Mouse (Mus musculus) 3134 (cell line): Measurements from ENCODE around the gene Itpr1.

Experiments used
- DNase-seq: peaks from one replicate; pipeline ENCODE4 v3.0.0-alpha.2; 2011; ENCODE audit warnings: low spot score; ENCODE audit not compliant: insufficient read length; ENCODE audit errors: extremely low read depth

Itpr1 gene

DNA sequence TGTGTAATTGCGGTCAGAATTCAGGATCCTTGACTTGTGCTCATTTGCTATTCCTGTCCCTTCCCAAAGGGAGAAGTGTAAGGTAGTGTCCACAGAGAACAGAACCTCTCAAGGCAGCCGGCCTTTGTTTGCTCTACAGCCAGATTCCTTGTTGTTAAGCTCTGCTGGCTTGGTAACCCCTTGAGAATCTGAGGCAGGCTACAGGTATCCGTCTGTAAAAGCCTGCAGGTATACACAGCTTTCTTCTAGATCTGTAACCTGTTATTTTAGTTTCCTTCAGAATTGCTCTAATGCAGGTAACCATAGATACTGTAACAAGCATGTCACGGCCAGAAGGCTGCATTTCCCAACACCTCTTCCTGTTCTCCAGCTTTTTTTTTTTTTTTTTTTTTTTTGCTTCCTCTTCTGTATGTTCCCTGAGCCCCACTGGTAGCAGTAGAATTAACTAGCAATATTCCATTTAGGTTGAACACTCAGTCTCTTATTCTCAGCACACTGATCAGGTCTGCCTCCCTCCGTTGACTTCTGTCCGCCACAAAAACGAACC, 158.5 kb downstream of the Itpr1 start:
- no peak for DNase-seq

DNA sequence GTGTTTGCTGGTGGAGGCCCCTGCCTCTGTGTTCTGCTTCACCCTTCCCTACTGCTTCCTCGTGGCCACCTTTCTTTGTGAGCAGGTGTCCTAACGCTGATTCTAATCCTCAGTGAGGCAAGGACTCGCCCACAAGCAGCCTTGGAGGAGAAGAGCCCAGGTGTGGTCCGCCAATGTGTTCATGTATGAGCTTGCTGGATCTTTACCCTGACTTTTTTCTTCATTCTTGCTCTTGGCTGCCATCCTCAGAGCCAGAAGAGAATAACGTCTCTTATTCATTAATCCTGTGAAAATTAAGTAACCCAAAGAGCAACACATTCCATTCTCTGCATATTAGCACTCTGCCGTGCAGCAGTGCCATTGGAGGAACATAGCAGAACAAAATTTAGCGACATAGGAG, 161.1 kb downstream of the Itpr1 start:
- no peak for DNase-seq

DNA sequence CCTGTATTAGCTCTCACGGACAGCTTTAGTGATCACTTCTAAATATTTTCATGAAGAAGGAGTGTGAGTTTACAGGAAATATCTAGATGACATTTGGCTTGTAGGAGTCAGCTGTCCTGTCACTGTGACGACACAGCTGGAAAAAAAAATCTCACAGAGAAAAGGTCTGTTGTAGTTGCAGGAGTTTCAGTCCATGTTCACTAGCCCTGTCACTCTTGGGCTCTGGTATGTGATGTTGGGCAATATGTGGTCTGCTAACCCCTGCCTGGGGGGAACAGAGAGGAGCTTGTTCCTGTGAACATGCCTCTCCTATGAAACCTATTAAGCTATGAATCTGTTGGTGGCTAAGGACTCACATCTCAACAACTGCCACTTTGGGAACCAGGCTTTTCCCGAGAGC, 166.1 kb downstream of the Itpr1 start:
- DNase-seq = no peak

DNA sequence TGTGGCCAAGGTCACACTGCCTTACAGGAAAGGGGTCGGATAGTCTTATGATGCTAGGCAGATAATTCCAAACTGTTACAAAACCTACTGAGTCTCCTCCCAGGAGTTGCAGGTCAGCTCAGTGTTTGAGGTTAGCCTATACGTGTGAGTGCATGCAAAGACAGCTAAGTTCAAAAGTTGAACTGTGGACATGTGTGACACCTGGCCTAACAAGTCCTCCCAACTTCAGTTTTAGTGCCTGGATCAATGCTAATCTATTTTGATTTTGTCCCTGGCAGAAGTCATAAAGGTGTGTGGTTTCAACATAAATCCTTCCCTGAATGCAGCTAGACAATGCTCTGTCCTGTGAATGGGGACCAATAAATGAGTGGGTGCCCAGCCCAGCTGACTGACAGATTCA, 167.3 kb downstream of the Itpr1 start:
- DNase-seq = no peak

DNA sequence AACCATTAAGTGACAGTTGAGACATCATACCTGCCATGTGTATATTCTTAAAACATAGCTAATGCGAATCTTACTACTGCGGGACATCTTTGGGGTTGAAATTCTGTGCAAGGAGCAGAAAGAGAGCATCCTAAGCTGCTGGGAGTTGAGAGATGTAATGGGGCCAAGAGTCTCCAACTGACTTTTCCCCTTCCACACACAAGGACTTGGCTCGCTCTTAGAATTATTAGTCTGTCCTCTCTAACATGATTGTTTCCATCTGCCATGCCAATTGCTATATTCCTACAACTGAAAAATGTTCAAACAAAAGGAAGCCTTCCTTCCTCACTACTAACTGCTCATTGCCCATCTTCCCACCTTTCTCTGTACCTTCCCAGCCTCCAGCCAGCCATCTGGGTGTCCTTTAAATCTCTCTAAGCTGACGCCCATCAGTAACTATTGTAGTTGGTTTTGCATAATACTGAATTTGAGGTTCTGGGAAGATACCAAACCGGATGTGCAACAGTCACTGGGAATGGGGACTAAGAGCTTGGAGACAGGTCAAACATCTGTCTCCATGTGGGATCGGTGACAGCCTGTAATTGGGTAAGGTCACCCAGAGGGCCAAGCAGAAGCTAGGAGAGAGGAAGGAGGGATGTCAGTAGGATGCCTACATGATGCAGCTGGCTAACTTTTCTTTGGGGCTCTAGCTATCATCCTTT, 177.9 kb downstream of the Itpr1 start:
- DNase-seq = no peak

DNA sequence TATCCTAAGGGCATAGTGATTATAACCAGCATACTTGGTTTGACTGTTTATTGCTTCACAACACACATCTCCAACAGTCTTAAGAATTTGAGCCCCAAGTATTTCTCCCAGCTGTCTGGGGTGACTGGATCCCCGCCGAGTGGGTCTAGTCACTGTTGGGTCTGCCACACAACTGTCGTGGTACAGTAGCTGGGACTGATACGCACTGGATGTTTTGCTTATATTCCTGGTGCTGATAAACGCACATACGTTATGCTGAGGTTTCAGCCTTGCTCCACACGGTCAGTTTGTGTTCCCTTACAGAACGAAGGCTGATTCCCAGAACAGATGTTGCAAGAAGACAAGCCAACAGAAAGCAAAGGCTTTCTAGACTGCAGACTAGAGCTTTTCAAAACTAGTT, 180.2 kb downstream of the Itpr1 start:
- no peak for DNase-seq

DNA sequence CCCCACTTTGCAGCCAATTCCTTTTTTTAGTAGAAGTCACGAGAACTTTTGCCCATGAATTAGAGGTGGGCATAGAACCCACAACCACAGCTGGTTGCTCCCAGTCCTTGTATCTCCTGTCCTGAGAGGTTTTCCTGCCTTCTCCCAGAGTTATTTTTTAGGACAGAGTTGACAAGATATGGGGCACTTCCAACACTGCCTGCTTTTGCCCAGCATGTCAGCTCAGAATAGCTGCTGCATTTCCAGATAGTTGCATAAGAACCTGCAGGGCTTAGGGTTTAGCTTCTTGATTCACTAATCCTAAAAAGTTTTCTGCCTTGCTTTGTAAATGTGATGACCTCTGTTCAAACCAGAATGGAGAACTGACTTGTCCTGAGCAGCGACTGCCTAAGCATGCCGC, 185.1 kb downstream of the Itpr1 start:
- no peak for DNase-seq

DNA sequence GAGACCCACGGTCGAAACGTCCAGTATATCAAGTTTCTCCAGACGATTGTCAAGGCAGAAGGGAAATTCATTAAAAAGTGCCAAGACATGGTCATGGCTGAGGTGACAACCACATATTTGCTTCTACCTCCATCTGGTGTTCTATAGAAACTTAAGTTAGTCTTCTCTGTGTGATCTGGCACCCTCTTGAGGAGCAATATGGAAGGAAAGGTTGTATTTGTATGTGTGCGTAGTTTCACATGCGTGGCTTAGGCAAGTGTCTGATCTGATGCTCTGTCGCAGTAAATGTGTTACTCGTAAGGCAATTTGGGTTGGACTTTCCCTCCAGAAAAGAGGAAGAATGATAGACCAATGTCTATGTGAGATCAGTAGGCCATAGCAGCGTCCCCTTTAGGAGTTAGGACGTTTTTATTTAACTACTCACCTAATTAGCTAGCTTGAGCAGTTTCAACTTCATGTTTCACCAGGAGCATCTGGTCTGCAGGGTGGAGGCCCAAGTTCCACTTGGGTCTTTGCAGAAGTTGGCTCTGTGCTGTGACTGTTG, 188.6 kb downstream of the Itpr1 start:
- no peak for DNase-seq

DNA sequence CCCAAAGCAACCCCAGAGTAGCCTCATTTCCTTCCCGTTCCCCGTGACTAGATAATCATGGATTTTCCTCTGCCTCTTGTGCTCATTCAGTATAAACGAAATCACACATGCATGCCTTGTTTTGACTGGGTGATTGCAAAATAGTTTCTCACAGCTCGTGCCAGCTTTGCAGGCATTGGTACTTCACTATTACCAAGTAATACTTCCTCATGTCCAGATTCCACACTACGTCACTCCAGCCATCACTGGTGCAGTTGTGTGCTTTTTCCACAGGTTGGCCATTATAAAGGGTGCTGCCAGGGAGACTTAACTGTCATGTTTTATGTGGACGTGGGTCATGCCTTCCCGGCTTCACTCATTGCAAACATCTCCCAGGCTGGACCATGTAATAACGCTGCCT, 191.8 kb downstream of the Itpr1 start:
- DNase-seq = no peak

DNA sequence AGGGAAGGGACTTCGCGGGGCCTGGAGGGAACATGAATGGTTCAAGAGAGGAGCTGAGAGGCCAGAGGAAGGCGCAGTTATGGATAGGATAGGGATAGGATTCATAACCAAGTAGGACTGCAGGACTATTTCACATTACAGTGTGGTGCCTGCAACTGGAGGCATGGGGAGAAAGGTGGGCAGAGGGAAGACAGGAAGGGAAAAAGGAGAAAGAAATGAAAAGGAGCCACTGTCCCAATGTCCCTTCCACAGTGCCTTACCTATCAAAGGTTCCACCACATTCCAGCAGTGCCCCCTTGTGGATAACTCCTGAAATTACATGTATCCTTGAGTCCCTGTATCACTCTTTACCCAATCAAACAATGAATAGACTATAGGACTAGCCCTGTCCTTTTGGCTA, 195.2 kb downstream of the Itpr1 start:
- DNase-seq = peak; percentile 29

DNA sequence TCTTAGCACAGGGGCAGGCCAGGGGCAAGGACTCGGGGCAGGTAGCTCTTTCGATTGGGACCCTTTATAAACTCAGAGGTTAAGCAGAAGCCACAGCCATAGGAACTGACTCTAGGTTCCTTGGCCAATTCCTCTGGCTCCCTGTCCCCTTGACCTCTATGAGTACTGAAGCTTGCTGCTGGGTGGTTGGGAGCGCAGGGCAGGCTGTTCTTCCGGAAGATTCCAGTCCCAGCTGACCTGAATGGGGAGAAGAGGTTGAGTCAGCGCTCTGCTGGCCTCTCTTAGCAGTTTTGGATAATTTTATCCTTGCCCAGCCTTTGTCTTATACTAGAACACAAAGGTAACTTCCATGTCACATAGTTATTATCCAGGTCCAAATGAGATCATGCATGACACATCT, 195.8 kb downstream of the Itpr1 start:
- no peak for DNase-seq

DNA sequence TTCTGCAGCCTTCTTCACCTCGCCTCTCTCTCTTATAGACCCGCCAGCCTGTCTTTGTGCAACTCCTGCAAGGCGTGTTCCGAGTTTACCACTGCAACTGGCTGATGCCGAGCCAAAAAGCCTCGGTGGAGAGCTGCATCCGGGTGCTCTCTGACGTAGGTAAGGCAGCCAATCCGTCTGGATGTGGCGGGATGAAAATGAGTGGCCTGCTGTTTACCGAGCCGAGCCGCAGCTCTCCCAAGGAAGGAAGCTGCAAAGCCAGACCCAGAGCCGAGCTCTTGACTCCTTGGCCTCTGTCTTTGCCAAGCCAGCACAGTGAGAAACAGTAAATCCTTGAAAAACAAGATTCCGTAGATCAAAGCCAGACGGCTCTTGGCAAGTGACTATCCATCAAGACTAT, 197.9 kb downstream of the Itpr1 start:
- no peak for DNase-seq

DNA sequence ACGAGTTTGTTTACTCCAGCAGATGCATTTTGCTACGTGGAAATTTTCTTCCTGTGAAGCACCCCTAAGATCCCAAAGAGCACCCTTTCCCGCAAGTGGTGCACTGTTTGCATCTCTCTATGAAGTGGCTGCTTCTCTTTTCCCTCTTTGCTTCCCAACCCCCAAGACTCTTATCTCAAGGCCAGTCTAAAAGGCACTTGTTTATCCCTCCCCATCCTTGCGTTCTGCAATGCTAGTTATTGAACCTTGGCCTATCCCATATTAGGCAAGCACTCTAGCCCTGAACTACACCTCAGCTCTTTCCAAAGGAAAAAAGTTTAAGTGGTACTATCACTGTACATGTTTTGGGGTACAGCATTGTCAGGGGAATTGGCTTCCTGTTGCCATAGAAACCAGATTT, 198.3 kb downstream of the Itpr1 start:
- DNase-seq = no peak

DNA sequence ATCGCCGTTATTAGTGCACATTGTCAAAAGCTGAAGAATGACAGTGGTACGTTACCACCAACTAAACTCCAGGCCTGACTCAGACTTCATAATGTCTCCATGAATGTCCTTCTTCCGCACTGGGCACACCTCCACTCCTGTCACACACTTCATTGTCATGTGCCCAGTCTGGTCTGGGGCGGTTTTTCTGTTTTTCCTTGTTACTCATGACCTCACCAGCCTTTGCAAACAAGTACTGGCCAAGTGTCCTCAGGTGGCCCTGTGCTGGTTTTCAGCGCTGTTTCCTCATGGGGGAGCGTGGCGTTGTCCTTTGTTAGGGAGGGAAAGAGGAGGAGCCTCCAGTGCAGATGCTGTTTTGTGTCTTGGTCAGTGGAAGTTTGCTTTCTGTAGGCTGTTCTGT, 200.1 kb downstream of the Itpr1 start:
- DNase-seq = no peak

DNA sequence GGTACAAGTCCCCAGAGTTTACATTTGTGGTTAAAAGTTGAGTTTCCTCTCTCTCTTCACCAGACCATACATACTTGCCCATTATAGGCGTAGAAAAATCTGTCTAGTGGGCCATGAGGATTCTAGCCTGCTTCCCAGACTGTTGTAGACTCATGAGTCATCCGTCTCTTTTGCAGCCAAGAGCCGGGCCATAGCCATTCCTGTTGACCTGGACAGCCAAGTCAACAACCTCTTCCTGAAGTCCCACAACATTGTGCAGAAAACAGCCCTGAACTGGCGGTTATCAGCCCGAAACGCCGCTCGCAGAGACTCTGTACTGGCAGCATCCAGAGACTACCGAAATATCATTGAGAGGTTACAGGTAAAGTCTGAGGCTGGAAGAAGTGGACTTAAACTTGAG, 200.7 kb downstream of the Itpr1 start:
- DNase-seq = no peak

DNA sequence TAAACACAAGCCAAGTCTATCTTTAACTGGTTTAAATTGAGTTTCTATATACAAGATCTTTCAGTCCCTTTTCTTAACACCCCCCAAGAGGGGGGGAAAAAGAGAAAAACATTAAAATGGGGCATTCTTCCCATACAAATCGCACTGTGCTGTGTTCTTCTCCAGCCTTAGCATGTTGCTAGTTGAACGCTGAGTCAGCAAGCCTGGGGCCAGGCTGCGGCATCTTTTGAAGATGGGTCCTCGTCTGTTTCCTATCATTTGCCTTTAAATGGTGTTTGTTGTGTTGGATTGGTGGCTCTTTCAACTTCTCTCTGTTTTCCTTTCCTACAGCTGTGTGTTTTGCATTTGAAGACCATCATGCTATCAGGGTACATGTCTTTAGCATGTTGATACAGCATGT, 203.0 kb downstream of the Itpr1 start:
- DNase-seq = no peak

DNA sequence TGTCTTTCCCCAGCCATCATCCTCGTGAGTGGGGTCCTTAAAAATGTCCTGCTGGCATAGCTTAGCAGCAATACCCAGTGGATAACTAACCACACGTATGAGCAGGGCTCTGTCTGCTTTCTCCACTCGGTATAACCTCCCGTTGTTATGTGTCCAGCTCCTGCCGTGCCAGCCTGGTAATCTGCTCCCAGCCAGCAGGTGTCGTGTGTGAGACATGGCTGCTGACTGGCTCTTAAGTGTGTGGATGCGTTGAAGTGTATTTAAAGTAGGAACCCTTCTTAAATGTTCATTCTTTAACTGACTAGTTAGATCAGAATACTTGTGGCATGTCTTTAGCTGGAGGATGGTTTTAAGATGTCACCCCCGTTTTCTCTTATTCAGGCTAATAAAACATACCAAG, 204.6 kb downstream of the Itpr1 start:
- peak; percentile 59 for DNase-seq

DNA sequence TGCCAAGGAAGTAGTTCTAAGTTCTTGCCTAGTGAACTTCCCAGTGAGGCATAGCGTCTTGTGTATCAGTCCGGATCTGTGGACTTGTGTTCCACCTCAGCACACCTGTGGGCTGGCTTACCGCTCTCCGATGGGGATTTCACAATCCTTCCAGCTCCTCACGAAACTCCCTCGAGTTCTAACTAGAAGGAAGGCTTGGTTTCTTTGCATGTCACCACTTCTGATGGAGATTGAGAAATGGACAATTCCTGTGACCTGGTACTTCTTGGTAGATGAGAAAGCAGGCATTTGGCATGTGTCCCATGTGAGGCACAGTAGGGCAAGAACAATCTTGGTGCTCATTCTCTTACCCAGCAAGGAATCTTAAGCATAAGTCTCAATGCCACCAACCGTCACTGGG, 205.3 kb downstream of the Itpr1 start:
- no peak for DNase-seq

DNA sequence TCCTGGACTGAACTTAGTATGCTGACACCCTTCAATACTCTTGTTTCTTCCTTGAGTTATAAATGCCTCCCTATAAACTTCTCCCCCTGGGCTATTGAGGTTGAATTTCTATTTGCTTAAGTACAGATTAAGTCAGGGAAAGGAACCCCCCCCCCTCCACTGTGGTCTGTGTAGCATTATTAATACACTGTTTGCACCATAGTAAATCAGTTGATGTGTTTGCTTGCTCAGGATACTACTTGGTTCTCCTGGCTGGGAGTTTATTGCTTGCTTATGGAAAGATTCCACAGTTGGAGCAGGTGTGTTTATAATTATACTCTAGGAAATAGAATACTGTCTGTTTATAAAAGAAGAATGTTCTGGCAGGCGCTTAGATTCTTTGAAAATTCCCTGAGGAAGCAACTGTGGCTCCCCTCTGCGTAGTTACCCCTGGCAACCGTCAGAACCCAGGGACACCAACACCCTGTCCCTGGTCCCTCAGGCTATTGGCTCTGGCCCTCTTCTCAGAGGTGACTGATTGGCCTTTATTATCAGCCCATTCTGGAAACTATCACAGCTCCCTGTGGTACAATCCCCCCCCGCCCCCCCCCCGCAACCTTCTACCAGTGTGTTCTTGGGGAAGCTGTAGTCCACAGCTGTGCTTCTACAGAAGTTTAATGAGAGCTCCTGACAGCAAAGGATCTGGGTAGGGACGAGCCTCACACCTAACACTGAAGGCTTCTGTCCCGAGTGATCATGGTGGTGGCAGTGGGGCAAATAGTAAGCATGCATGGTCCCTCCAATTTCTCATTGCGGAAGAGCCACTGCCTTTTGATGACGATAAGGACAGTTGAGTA, 212.1 kb downstream of the Itpr1 start:
- no peak for DNase-seq

DNA sequence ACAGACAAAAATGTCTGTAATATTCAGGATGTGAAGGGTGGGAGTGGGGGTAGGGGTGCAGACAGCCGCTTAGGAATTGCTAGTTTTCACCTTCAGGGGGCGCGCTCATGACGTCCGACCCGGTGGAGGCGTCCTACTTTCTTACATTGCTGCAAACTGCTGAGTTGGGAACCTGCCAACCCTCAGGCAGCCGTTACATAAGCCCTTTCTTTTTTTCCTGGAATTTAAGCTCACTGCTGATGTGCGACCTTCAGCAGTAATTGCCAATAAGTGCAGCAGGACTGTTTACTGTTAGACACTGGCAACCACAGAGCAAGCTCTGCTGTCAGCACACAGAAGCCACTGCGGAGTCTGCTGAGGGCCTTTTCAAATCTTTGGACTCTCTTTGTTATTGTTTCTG, 213.9 kb downstream of the Itpr1 start:
- DNase-seq = peak; percentile 80

DNA sequence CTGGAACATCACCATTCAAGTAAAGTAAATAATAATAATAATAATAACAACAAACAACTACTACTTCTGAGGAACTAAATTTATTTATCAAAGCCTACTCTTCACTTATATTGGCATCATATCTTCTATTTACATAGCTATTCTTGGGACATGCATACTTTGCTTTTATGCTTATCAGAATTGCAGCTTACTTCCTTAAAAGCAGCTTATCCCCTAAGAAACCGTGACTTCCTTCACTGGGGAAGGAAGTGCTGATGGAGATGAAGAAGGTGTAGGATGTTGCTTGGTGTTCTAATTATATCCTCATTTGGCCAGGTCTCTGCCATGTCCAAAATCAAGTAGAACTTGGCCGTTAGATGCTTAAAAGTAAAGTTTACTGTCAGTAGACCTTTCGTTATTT, 215.5 kb downstream of the Itpr1 start:
- no peak for DNase-seq

DNA sequence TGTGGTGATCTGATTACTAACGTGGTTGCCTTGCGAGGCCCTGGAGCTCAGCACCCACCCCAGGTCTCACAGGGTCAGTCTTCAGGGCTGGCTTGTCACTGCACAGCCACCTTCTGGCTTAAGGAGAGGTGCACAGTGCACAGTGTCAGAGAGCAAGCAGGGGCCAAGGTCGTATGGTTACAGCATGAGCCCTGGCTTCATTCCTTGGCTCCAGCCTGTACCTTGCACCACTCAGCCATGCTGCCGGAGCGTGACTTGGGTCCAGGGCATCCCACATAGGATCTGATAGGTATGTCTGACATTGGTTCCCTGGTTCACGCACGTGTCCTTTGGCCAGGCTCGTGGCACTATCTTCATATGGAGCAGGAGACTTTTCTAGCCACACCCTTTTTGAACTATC, 217.1 kb downstream of the Itpr1 start:
- no peak for DNase-seq
